Mouse (Mus musculus): ENCODE measurements at regions not wholly inside any gene's neighbourhood (a gene's known extent, or its start where the extent isn't known, plus 50 kb on each side); places are given as distances from the start of the nearest gene placed in this dataset.

GRCm38 (mm10) chr4:54497312-54497994 lies 447.4 kb upstream of the Zfp462 start:
- TF ChIP-seq USF1 (IDR thresholded peaks at IDR 0.05; ENCODE audit: low read depth, low read length) (no peak), ZKSCAN1 (IDR thresholded peaks at IDR 0.05; ENCODE audit: low read depth, low read length) (no peak), ZC3H11A (IDR thresholded peaks at IDR 0.05; ENCODE audit: low read depth, low read length) (no peak)
- H3K9me3 ChIP-seq (replicated peaks; ENCODE audit: insufficient read depth, low read length) = no peaks in the 10 kb centered on the region
- no peaks in the 10 kb centered on the region for H3K36me3 ChIP-seq (ENCODE audit: control insufficient read depth in 1 of 2, insufficient read depth in 2 of 2, low read length in 2 of 2)

GRCm38 (mm10) chr4:54515934-54516333 lies 428.9 kb upstream of the Zfp462 start:
- no peaks in the 10 kb centered on the region for H3K36me3 ChIP-seq (ENCODE audit: control insufficient read depth in 1 of 2, insufficient read depth in 2 of 2, low read length in 2 of 2)
- no peaks in the 10 kb centered on the region for H3K27me3 ChIP-seq (ENCODE audit: control insufficient read depth in 1 of 2, insufficient read depth in 2 of 2, low read length in 2 of 2)
- no peak for DNase-seq (ENCODE audit: low read depth, low spot score)
- no peaks in the 10 kb centered on the region for H3K4me1 ChIP-seq (ENCODE audit: control insufficient read depth in 1 of 2, insufficient read depth in 2 of 2, low read length in 2 of 2)
- no peaks in the 10 kb centered on the region for H3K79me2 ChIP-seq (ENCODE audit: control insufficient read depth, insufficient read depth, low read length, poor library complexity)
- no peak overlapping the region for H3K4me3 ChIP-seq (ENCODE audit: control insufficient read depth in 1 of 2, insufficient read depth in 1 of 2, low read depth in 2 of 2, low read length in 2 of 2)
- H3K27ac ChIP-seq (ENCODE audit: control insufficient read depth, low read depth, low read length) = no peak overlapping the region
- H3K9ac ChIP-seq (ENCODE audit: control insufficient read depth, low read depth, low read length, poor library complexity, severe bottlenecking) = no peak overlapping the region
- H3K9me3 ChIP-seq (replicated peaks; ENCODE audit: insufficient read depth, low read length) = no peaks in the 10 kb centered on the region
- no peak for TF ChIP-seq MAX (IDR thresholded peaks at IDR 0.05; ENCODE audit: low read length)
- TF ChIP-seq ZC3H11A (IDR thresholded peaks at IDR 0.05; ENCODE audit: low read depth, low read length) = no peak
- TF ChIP-seq BHLHE40 (IDR thresholded peaks at IDR 0.05; ENCODE audit: borderline replicate concordance, low read depth, low read length) = no peak
- no peak for TF ChIP-seq SMC3 (IDR thresholded peaks at IDR 0.05; ENCODE audit: low read depth, low read length)
- no peak for TF ChIP-seq ETS1 (IDR thresholded peaks at IDR 0.05; ENCODE audit: low read depth, low read length)
- TF ChIP-seq MEF2A (IDR thresholded peaks at IDR 0.05; ENCODE audit: extremely low read depth, insufficient replicate concordance, low read depth, low read length, poor library complexity, severe bottlenecking) = no peak
- TF ChIP-seq MAFK (IDR thresholded peaks at IDR 0.05; ENCODE audit: borderline replicate concordance, low read depth, low read length) = no peak
- TF ChIP-seq CHD2 (IDR thresholded peaks at IDR 0.05; ENCODE audit: low read length) = no peak
- no peak for TF ChIP-seq TAL1 (IDR thresholded peaks at IDR 0.05; ENCODE audit: low read length)
- TF ChIP-seq SIN3A (IDR thresholded peaks at IDR 0.05; ENCODE audit: low read length) = no peak
- no peak for TF ChIP-seq UBTF (IDR thresholded peaks at IDR 0.05; ENCODE audit: borderline replicate concordance, insufficient read depth, low read depth, low read length)
- TF ChIP-seq USF1 (IDR thresholded peaks at IDR 0.05; ENCODE audit: low read depth, low read length) = no peak
- no peak for TF ChIP-seq EP300 (IDR thresholded peaks at IDR 0.05; ENCODE audit: low read depth in 1 of 2, low read length in 2 of 2)
- TF ChIP-seq GATA1 (IDR thresholded peaks at IDR 0.05; ENCODE audit: low read depth, low read length) = no peak
- TF ChIP-seq POLR2AphosphoS2 (IDR thresholded peaks at IDR 0.05; ENCODE audit: low read length) = no peak
- no peak for TF ChIP-seq CTCF (IDR thresholded peaks at IDR 0.05 in 2 of 3, conservative IDR thresholded peaks at IDR 0.05 in 1 of 3; ENCODE audit: control insufficient read depth in 1 of 3, insufficient read depth in 1 of 3, low read depth in 2 of 3, low read length in 3 of 3, poor library complexity in 1 of 3, severe bottlenecking in 1 of 3)

More at GRCm38 (mm10) chr4:54497312-54497994, 447.4 kb upstream of the Zfp462 start:
- H3K27ac ChIP-seq (ENCODE audit: control insufficient read depth, low read depth, low read length) = no peak overlapping the region
- no peaks in the 10 kb centered on the region; a peak in 1 of 4 replicates for H3K4me1 ChIP-seq (ENCODE audit: control insufficient read depth in 1 of 2, insufficient read depth in 2 of 2, low read length in 2 of 2)
- peak; percentile 17 for DNase-seq (ENCODE audit: low read depth, low spot score)
- H3K27me3 ChIP-seq (ENCODE audit: control insufficient read depth in 1 of 2, insufficient read depth in 2 of 2, low read length in 2 of 2) = no peaks in the 10 kb centered on the region
- H3K4me3 ChIP-seq (ENCODE audit: control insufficient read depth in 1 of 2, insufficient read depth in 1 of 2, low read depth in 2 of 2, low read length in 2 of 2) = no peak overlapping the region
- H3K9ac ChIP-seq (ENCODE audit: control insufficient read depth, low read depth, low read length, poor library complexity, severe bottlenecking) = no peak overlapping the region
- no peaks in the 10 kb centered on the region for H3K79me2 ChIP-seq (ENCODE audit: control insufficient read depth, insufficient read depth, low read length, poor library complexity)
